Mouse (Mus musculus) ovary, postnatal 36 days (tissue): ENCODE data around the gene Eif2b3.

Source experiments
- DNase-seq: peaks from one replicate; pipeline ENCODE4 v3.0.0; 2022; ENCODE audit warnings: low spot score, mixed read lengths

Eif2b3 gene

GRCm38 (mm10) chr4:117124218-117124517 is 105.0 kb downstream of the Eif2b3 start:
- DNase-seq, result no peak

DNA sequence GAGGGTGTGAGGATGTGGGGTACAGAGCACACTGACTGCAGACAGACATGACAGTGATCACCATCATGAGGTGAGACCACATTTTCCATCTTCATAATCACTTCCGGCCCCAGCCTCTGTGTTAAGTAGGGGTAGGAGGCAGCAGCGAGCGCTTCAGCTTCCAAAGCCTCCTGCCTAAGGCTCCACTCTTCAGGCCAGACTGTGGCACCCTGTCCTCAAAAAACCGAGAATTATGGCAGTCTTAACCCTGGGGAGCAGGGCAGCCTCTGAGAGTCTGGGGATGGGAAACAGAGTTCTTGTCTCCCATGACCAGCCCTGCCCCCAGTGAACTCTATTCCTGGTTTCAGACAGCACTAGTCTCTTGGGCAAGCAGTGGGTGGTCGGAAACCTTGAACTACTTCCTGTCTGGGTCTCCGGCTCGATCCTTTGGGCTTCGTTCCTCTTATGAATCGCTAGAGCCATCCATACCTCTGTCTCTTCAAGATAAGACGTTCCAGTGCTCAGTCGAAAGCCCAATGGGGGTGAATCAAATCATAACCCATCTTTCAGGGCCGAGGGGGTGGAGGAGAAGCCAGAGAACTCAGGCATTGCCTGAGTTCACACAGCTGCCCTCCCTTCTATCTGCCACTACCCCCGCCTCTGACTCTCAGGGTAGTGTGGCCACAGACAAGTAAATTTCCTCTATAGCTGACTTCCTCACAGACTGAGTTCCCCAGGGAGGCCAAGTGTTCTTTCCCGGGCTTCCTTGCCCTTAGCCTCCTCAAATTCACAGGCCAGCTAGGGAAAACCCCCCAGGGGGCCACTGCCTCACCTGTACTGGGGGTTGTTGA is 105.5 kb downstream of the Eif2b3 start:
- no peak for DNase-seq

DNA sequence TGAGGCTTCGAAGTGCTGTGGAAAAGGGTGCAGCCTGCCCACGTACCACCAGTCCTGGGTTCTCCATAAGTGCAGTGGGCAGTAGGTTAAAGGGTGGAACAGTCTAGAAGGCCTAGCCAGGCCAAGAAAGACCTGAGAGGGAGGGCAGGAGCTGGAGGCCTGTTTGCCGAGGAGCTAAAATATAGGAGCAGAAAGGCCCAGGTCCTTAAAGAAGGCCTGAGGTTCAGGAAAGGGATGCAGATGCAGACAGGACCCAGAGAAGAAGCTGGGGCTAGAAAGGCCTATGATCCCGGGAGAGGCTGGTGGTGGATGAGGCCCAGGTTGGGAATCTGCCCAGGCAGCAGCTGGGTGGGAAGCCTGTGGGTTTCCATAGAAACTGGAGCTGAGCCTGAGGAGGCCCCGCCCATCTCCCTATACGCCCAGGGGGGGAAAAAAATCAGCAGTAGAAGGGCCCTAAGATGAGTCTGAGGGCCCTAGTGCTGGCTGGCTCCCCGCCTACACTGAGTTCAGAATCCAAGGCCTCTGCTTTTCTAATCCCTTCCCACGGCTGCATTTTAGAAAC is 106.2 kb downstream of the Eif2b3 start, which contains the start of gene Btbd19:
Btbd19 (minus strand) TSS at position 378 of the 562 bp plus-strand sequence.
- DNase-seq, result peak; percentile 62

GRCm38 (mm10) chr4:117125910-117126674 is 106.9 kb downstream of the Eif2b3 start:
- peak; percentile 59 for DNase-seq

DNA sequence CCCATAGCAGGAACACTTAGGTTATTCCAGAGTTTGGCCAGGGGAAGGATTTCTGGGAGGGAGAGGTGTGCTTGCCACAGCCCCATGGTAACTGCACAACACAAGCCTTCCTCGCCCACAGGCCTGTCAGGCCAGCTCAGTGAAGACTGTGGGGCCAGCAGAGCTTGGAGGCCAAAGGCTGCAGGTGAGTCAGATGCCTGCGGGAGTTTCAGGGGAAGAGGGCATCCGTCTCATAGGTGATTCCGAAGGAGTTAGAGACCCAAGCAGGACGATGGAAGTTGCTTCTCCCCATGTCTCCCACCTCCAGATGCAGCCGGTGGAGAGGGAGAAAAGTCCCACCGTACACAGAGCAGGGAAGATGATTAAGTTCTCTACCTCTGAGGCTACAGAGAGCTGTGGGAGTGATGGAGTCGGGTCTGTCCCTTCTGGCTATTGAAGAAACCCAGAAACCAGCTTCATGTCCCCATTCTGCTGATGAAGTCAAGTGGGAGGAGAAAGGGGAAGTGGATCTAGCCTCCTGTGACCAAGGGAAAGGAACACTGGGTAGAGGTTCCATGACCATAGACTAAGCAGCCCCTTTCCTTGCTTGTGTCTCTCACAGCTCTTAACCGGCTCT is 107.6 kb downstream of the Eif2b3 start, which contains the start of gene Tctex1d4:
Tctex1d4 (plus strand) TSS at position 120 of the 616 bp plus-strand sequence.
- no peak for DNase-seq

DNA sequence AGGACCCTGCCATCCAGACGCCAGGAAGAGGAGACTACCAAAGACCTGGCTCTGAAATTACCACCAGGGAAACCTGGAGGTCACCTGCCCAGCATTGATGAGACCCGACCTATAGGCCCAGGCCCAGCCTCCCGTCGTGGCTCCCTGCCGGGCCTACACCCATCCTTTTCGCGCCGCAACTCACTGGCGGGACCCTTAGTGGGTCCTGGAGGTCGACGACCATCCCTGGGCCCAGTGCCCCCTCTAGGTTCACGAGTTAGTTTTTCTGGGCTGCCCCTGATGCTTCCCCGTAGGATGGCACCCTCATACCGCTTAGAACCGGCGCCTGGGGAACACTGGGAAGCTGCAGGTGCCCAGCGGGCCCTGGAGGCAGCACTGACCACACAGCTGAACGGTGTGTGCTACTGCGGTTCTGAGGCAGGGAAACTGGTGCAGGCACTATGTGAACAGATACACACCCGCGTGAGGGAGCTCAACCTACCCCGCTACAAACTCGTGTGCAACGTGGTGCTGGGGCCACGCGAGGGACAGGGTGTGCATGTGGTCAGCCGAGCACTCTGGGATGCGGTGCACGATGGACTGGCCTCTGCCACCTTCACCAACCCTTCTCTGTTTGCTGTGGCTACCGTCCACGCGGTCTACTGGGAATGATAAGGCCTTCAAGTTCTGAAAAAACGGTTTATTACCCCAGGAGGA is 108.9 kb downstream of the Eif2b3 start:
- DNase-seq, result no peak

DNA sequence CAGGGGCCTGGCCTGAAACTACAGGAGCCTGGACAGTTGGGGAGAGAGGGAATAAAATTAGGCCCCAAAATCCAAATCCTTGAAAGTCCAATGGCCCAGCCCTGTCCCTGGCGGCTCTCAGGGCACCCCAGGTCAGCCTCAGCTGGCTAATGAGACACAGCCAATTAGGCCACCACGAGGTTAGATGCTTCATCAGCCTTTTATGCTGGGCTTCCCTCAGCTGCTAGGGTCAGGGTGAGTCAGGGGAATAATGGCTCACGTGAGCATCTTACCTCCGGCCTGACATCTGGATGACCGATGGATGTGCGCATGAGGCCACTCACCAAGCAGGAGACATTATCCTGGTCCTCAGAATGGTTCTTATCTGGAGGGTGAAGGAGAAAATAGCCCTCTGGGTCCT is 111.6 kb downstream of the Eif2b3 start:
- DNase-seq, result no peak

GRCm38 (mm10) chr4:117131198-117131597 is 112.0 kb downstream of the Eif2b3 start:
- no peak for DNase-seq

DNA sequence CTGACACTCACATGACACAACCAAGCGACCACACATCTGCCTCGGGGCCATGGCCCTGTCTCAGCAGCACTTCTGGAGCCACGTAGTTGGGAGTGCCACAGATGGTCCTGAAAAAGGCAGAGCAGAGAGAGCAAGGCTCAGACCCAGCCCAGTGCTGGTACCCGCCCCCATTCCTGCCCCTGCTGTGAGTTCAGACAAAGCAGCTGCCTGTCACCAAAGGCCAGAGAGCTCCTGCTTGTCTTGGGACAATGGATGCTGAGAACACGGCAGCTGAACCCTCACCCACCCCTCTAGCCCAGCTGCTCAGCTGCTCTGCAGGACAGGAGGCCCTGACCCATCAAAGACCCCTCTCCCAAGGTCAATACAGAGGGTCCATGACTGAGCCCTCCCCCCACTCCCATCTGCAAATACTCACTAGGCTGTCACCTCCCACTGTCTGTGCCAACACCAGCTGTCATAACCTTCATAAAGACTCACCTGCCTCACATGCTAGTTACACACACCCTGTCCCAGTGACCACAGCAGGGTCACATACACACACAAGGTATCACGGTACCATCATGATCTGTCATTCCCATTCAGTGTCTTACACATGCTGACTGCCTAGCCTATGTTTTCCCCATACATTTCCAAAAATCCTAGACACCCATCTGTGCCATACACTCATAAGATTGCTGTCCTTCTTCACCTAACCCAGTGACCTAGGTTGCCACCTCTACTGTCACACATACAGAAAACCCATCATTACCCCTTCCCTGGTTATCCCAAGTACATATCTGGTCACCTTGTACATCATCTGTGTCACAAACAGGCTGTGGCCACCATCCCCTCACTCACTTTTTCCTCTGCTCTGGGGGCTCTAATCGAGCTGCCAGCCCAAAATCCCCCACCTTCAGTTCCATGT is 112.9 kb downstream of the Eif2b3 start:
- no peak for DNase-seq

DNA sequence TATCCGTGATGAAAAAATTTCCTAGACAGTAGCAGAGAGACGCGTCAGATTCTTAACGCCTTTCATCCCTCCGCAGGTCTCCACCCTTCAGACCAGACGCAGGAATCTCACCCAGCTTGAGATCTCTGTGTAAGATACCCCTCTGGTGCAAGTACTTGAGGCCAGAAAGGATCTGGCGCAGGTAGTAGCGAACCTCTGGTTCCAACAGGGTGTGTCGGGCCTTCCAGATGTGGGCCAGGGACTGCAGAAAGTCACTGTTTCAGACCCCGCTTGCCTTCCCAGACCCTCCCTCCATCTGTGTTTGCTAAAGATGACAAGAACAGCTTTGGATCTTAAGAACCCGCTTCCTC is 113.6 kb downstream of the Eif2b3 start:
- no peak for DNase-seq

DNA sequence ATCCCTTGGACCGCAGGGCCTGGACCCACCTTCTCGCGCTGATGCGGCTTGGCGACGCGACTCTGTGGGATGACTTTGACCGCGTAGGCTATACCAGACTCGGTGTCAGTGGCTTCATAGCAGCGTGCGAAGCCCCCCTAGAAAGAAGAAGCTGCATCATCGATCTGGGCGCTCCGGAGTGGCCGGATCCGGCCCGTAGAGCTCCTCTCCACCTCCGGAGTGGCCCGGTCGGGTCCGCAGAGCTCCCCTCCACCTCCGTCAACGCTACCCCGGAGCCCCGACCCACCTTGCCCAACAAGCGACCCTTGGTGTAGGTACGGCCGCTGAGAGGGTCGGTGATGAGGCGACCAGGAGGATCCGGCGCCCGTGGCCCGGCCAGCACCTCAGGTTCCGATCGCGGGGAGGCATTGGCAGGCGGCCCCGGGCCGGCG is 114.2 kb downstream of the Eif2b3 start:
- no peak for DNase-seq

DNA sequence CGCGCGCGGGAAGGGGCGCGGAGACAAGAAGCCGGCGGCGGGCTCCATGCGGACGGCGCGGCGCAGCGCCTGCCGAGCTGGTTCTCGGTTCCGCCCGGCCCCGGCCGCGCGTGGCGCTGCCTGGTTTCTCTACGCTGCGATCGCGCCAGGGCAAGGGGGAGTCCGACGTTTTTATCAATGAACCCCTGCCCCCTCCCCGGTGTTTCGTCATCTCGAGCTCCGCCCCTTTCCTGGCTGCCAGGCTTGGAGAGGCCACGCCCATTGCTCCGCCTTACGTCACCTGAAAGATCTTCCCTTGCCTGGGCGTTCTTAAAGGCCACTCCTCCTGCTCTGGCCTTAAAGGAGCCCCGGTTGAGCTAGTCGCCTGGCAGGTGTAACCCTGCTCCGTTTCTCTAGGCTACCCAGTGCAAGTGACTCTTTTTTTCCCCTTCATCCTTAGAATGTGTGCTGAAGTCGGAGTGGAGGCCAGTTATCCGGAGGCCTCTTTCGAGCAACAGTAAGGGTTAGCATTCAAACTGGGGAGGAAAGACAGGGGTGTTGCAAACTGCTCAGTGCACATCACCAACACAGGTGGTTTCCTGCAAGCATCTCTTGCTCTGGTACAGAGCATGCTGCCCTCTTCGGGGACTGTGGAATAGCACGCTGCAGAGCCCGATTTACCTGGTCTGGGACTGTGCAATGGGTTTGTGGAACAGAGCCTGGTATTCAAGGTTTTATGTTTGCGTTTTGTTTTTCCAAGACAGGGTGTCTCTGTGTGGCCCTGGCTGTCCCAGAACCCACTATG is 114.8 kb downstream of the Eif2b3 start, which contains the start of gene Plk3:
Plk3 (minus strand) TSS at position 147 of the 784 bp plus-strand sequence.
- peak; percentile 97 for DNase-seq

DNA sequence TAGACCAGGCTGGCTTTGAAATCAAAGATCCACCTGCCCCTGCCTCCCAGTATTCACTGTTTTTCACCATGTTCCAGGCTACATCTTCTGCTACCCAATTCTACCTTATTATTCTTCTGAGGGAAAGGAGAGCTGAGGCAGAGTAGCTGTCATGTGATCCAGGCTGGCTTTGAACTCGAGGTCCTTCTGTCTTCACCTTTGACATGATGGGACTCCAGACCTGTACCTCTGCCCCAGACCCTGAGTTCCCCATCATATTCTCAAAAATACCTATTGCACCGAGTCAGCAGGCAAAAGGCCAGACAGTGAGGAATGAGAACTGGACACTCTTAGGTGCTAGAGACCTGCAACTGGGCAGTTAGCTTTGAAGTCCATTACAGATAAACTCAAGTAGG is 115.4 kb downstream of the Eif2b3 start:
- no peak for DNase-seq

GRCm38 (mm10) chr4:117136034-117136433 is 116.8 kb downstream of the Eif2b3 start:
- DNase-seq, result no peak
